Mouse (Mus musculus): Measurements from ENCODE around the gene Srarp. TPM values are rescaled to one million over a fixed set of nuclear protein-coding genes. Genes with fewer than 3 reads are reported as not detected.
A peak's percentile ranks its signal among the peaks of the same experiment; 100 is the strongest.

Gene Srarp
- polyA plus RNA-seq, 1 experiment from 2014 or later = not detected

DNA sequence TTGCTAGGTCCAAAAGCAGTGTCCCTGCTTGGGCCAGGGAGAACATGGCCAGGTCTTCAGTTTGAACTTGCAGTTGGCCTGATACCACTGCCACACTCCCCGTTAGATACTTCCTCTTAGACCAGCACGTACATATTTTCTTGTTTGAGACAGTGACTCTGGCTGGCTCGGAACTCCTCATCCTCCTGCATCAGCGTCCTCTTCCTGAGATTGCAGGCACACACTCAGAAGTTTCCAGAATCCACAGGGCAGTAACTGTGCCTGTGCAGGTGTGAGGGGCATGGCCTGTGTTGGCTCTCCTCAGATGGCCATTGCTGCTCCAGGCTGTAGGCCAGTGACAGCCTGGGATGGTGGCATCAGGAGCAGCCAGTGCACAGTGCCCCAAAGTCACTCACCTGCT lies 24.6 kb upstream of the Srarp start:
- Histone ChIP-seq H3K4me3 (ENCODE audit: low read depth, low read length) (no peak overlapping the region), H3K9ac (ENCODE audit: low read depth, low read length) (no peak overlapping the region), H3K4me1 (replicated peaks; ENCODE audit: control insufficient read depth, insufficient read depth, low read length) (no peaks in the 10 kb centered on the region), H3K27ac (ENCODE audit: low read depth, low read length) (no peak overlapping the region), H3K27me3 (replicated peaks; ENCODE audit: control insufficient read depth, insufficient read depth, low read length) (no peaks in the 10 kb centered on the region), H3K36me3 (ENCODE audit: control insufficient read depth, insufficient read depth) (peaks cover 50% of the 10 kb centered on the region), H3K9me3 (ENCODE audit: control insufficient read depth) (no peaks in the 10 kb centered on the region), H3K4me2 (replicated peaks; ENCODE audit: low read depth) (no peak overlapping the region)
- WGBS = 90% methylated on average over 4 of the region's 4 CpGs
- TF ChIP-seq CTCF (IDR thresholded peaks at IDR 0.05; ENCODE audit: low read depth) = no peak
- ATAC-seq = no peak

DNA sequence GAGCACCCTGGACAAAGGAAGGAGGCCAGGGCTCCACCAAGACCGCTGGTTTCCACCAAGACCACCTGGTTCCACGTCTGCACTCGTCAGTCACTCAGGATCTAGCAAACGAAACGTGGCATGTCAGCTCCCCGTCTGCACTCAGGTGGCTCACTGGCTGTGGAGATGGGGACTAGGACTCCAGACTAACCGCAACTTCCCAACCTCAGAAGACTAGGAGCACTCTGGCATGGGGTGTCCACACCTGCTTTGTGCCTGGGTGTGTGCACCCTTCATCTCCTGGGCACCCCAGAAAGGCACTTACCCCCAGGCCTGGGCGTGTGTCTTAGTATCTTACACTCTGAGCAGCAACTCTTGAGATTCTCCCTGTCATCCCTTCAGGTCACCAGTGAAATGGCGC lies 23.9 kb upstream of the Srarp start:
- no peak for TF ChIP-seq CTCF (IDR thresholded peaks at IDR 0.05; ENCODE audit: low read depth)
- H3K9me3 ChIP-seq (ENCODE audit: control insufficient read depth) = no peaks in the 10 kb centered on the region
- no peak overlapping the region for H3K4me2 ChIP-seq (replicated peaks; ENCODE audit: low read depth)
- 93% methylated on average over 9 of the region's 9 CpGs for WGBS
- peaks cover 43% of the 10 kb centered on the region for H3K36me3 ChIP-seq (ENCODE audit: control insufficient read depth, insufficient read depth)
- no peaks in the 10 kb centered on the region for H3K27me3 ChIP-seq (replicated peaks; ENCODE audit: control insufficient read depth, insufficient read depth, low read length)
- H3K27ac ChIP-seq (ENCODE audit: low read depth, low read length) = no peak overlapping the region
- no peaks in the 10 kb centered on the region for H3K4me1 ChIP-seq (replicated peaks; ENCODE audit: control insufficient read depth, insufficient read depth, low read length)
- H3K4me3 ChIP-seq (ENCODE audit: low read depth, low read length) = no peak overlapping the region
- no peak overlapping the region for H3K9ac ChIP-seq (ENCODE audit: low read depth, low read length)
- ATAC-seq = no peak

DNA sequence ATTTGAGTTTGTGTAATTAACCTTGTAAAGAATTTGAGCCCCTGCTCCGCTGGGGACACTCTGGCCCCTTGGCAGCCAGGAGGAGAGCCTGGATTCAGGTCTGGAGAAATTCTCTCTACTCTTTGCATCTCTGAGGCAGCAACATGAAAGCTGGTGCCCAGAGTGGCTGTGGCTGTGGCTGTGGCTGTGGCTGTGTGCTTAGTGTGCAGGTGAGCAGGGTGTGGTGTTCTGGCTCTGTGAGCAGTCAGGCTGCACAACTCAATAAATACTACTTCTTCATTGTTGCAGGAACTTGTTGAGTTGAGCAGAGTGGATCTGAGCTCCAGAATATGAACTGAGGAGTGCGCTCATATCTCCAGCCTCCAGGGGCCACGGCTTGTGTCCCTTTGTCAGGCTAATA lies 23.0 kb upstream of the Srarp start:
- no peak for ATAC-seq
- no peak overlapping the region for H3K9ac ChIP-seq (ENCODE audit: low read depth, low read length)
- no peak for TF ChIP-seq CTCF (IDR thresholded peaks at IDR 0.05; ENCODE audit: low read depth)
- WGBS = 69% methylated on average over 3 of the region's 3 CpGs
- H3K4me3 ChIP-seq (ENCODE audit: low read depth, low read length) = no peak overlapping the region
- no peaks in the 10 kb centered on the region for H3K27me3 ChIP-seq (replicated peaks; ENCODE audit: control insufficient read depth, insufficient read depth, low read length)
- no peak overlapping the region for H3K27ac ChIP-seq (ENCODE audit: low read depth, low read length)
- H3K9me3 ChIP-seq (ENCODE audit: control insufficient read depth) = no peaks in the 10 kb centered on the region
- H3K36me3 ChIP-seq (ENCODE audit: control insufficient read depth, insufficient read depth) = peaks cover 34% of the 10 kb centered on the region
- no peak overlapping the region for H3K4me2 ChIP-seq (replicated peaks; ENCODE audit: low read depth)
- H3K4me1 ChIP-seq (replicated peaks; ENCODE audit: control insufficient read depth, insufficient read depth, low read length) = no peaks in the 10 kb centered on the region

DNA sequence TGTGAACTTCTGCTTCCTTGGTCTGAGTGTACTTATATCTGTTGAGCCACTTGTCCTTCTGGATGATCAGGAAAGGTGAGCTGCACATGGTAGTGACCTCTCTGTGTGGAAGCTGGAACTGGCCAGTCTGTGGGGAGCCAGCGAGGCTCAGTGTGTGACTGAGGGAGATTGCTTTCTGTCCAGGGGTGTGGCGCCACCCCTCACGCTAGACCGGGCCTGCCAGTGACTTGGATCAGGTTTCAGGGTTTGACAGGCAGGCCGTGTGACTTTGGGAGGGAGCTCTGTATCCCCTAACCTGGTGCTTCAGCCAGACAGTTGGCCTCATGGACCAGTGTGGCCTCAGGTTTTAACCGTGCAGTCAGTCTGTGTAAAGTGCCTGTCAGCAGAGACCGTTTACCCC lies 22.3 kb upstream of the Srarp start:
- Histone ChIP-seq H3K9ac (ENCODE audit: low read depth, low read length) (no peak overlapping the region), H3K36me3 (ENCODE audit: control insufficient read depth, insufficient read depth) (peaks cover 31% of the 10 kb centered on the region)
- WGBS = 23% methylated on average over 7 of the region's 7 CpGs

DNA sequence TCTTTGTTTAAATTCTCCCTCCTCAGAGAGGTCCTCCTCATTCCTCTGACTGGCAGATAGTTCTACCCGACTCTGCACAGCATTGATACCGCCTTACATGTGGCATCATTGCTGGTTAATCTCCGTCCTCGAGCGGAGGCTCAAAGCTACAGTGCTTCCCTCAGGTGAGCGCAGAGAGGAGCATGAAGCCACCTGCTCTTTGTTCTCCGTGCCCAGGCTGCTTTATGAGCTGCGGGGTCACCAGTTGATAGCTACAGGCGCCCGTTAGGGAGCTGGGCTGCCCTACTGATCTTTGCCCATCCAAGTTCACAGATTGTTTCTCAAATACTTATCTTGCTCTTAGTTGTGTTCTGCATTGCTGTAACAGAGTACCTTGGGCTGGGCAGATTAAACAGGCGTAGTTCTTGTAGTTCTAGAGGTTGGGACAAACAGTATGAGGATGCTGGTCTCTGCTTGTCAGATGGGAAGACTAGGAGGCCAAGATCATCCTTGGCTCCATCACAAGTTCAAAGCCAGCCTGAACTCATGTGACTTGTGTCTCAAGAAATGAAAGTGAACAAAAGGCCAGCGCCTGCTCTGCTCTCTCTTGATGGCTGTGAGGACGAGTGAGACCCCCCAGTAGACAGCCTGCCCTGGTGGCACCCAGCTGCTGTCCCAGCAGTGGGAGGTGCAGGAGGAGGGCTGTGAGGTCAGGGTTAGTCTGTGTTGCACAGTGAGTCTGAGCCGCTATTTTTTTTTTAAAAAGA lies 20.5 kb upstream of the Srarp start:
- Histone ChIP-seq H3K27me3 (replicated peaks; ENCODE audit: control insufficient read depth, insufficient read depth, low read length) (no peaks in the 10 kb centered on the region), H3K36me3 (ENCODE audit: control insufficient read depth, insufficient read depth) (peaks cover 24% of the 10 kb centered on the region), H3K4me1 (replicated peaks; ENCODE audit: control insufficient read depth, insufficient read depth, low read length) (no peaks in the 10 kb centered on the region), H3K4me3 (ENCODE audit: low read depth, low read length) (no peak overlapping the region), H3K9ac (ENCODE audit: low read depth, low read length) (no peak overlapping the region), H3K4me2 (replicated peaks; ENCODE audit: low read depth) (no peak overlapping the region), H3K9me3 (ENCODE audit: control insufficient read depth) (no peaks in the 10 kb centered on the region), H3K27ac (ENCODE audit: low read depth, low read length) (no peak overlapping the region)
- WGBS = 67% methylated on average over 14 of the region's 14 CpGs
- peak; percentile 59; the same call in 1 of the 2 replicates for ATAC-seq
- TF ChIP-seq CTCF (IDR thresholded peaks at IDR 0.05; ENCODE audit: low read depth) = no peak

More for the DNA sequence above, 22.3 kb upstream of the Srarp start:
- no peak overlapping the region for H3K4me2 ChIP-seq (replicated peaks; ENCODE audit: low read depth)
- ATAC-seq = no peak
- no peak for TF ChIP-seq CTCF (IDR thresholded peaks at IDR 0.05; ENCODE audit: low read depth)
- no peaks in the 10 kb centered on the region for H3K27me3 ChIP-seq (replicated peaks; ENCODE audit: control insufficient read depth, insufficient read depth, low read length)
- H3K4me1 ChIP-seq (replicated peaks; ENCODE audit: control insufficient read depth, insufficient read depth, low read length) = no peaks in the 10 kb centered on the region
- no peak overlapping the region for H3K4me3 ChIP-seq (ENCODE audit: low read depth, low read length)
- no peaks in the 10 kb centered on the region for H3K9me3 ChIP-seq (ENCODE audit: control insufficient read depth)
- no peak overlapping the region; the same call in 1 of the 2 replicates for H3K27ac ChIP-seq (ENCODE audit: low read depth, low read length)

DNA sequence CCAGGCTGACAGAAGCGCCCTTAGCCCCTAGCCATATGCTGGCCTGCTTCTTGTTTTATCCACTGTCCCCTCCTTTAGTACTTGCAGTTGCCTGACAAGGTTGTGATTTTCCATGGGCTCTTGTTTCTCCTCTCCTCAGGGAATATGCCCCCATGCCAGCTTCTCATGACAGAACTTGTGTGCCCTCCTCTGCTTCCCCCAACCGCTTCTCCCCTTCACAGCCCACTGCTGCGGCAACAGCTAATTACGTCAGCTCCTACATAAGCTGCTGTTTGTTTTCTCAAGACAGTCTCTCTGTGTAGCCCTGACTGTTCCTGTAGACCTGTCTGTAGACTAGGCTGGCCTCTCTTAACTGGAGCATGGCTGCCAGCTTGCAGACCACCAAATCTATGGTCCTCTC lies 19.6 kb upstream of the Srarp start:
- H3K36me3 ChIP-seq (ENCODE audit: control insufficient read depth, insufficient read depth) = peaks cover 24% of the 10 kb centered on the region
- H3K4me1 ChIP-seq (replicated peaks; ENCODE audit: control insufficient read depth, insufficient read depth, low read length) = no peaks in the 10 kb centered on the region
- H3K9me3 ChIP-seq (ENCODE audit: control insufficient read depth) = no peaks in the 10 kb centered on the region
- no peak overlapping the region for H3K27ac ChIP-seq (ENCODE audit: low read depth, low read length)
- H3K4me3 ChIP-seq (ENCODE audit: low read depth, low read length) = no peak overlapping the region
- H3K4me2 ChIP-seq (replicated peaks; ENCODE audit: low read depth) = no peak overlapping the region
- 88% methylated on average over 4 of the region's 4 CpGs for WGBS
- H3K9ac ChIP-seq (ENCODE audit: low read depth, low read length) = no peak overlapping the region
- no peak for ATAC-seq
- H3K27me3 ChIP-seq (replicated peaks; ENCODE audit: control insufficient read depth, insufficient read depth, low read length) = no peaks in the 10 kb centered on the region
- TF ChIP-seq CTCF (IDR thresholded peaks at IDR 0.05; ENCODE audit: low read depth) = no peak

Data from intestine, postnatal 0 days (tissue).